Mouse (Mus musculus): Measurements from ENCODE around the gene Olfr301. TPM values are rescaled to one million over a fixed set of nuclear protein-coding genes. Genes with fewer than 3 reads are reported as not detected.

Olfr301 gene
- total RNA-seq (2017) = not detected in 2 replicates

GRCm38 (mm10) chr7:86403546-86403945 lies at the start of gene Olfr301:
Gene Olfr301 (plus strand): TSS chr7:86403846.
- ATAC-seq (ENCODE audit: extremely low read depth, insufficient number of reproducible peaks, low FRiP score, poor library complexity, severe bottlenecking) = no peak

DNA sequence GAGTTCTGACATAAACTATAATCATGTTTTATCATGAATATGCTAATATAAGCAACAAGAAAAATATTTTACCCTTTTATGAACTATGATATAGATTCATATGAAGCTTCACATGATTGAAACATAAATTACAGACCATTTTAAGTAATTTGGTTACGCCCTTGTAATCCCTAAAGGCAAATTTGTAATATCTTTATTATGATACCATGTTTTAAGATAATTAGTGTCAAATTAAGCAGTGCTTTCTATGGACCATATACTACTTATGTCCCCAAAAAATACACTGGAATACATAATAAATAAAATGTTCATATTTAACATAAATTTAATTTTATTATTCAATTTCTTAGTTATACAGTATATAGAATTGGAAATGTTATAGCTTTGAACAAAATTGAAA lies 36.8 kb upstream of the Olfr301 start, which contains the start of gene Olfr305:
Gene Olfr305 (minus strand): TSS at position 101 of the 400 bp plus-strand sequence.
- ATAC-seq (ENCODE audit: extremely low read depth, insufficient number of reproducible peaks, low FRiP score, poor library complexity, severe bottlenecking) = no peak

- ATAC-seq (ENCODE audit: extremely low read depth, insufficient number of reproducible peaks, low FRiP score, poor library complexity, severe bottlenecking) = no peak
Observed at GRCm38 (mm10) chr7:86385769-86386168, 17.9 kb upstream of the Olfr301 start.

DNA sequence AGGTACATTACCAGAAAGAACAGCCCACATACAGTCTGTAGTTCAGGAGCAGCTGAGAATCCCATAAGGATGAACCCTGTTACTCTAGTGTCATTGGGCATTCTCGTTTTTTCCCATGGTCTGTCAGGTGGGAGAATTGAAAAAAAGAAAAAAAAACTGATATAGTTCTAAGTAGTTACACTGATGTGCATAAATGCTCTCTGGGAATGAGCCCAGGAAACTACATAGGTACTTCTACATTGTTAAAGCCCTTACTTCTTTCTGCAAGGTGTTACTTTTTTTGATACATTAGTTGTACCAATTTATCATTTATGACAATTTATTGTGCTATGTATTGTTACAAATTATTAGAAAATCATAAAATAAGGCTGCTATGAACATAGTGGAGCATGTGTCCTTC lies 17.1 kb upstream of the Olfr301 start, which contains the start of gene Olfr304:
Gene Olfr304 (minus strand): TSS at position 101 of the 400 bp plus-strand sequence.
- ATAC-seq (ENCODE audit: extremely low read depth, insufficient number of reproducible peaks, low FRiP score, poor library complexity, severe bottlenecking) = no peak

GRCm38 (mm10) chr7:86397689-86398088 lies 6.0 kb upstream of the Olfr301 start, which contains the start of gene Olfr303:
Gene Olfr303 (minus strand): TSS chr7:86397789.
- no peak for ATAC-seq (ENCODE audit: extremely low read depth, insufficient number of reproducible peaks, low FRiP score, poor library complexity, severe bottlenecking)

DNA sequence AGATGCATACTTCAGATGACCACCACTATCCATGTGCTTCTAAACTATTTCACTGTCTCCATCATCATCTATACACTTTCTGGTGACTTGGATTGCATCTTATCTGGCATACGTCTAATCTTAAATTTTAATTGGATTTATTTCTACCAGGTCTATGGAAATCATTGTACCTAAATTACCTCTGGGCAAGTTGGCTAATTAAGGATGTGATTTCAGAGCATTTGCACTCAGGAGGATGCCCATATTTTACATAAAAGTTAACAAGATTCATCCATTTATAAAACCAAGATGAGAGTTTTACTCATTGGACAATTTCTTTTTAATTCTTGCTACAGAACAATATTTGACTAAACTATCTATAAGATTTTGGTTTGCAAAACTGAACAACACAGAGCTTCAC lies 56.0 kb downstream of the Olfr301 start, which contains the start of gene Olfr299:
Gene Olfr299 (plus strand): TSS at position 301 of the 400 bp plus-strand sequence.
- ATAC-seq (ENCODE audit: extremely low read depth, insufficient number of reproducible peaks, low FRiP score, poor library complexity, severe bottlenecking) = no peak

Other genes with a start within 250 kb of the Olfr301 start
- 0.12 TPM in 1 of 2 replicates, not detected in the other for gene Vmn2r75, start 232.1 kb upstream of the Olfr301 start, total RNA-seq (2017)
- gene Vmn2r76, start 157.5 kb upstream of the Olfr301 start, total RNA-seq (2017) = 0.12 TPM in 2 replicates
- gene Olfr310, start 126.7 kb upstream of the Olfr301 start, total RNA-seq (2017) = 0.47 TPM in 1 of 2 replicates, not detected in the other
- gene Olfr309, start 90.1 kb upstream of the Olfr301 start, total RNA-seq (2017) = not detected in 2 replicates
- gene Olfr308, start 78.2 kb upstream of the Olfr301 start, total RNA-seq (2017) = 0.23 TPM in 1 of 2 replicates, not detected in the other
- gene Olfr307, start 66.3 kb upstream of the Olfr301 start, total RNA-seq (2017) = not detected in 2 replicates
- not detected in 2 replicates for gene Olfr305, start 36.9 kb upstream of the Olfr301 start, total RNA-seq (2017)
- not detected in 2 replicates for gene Olfr304, start 17.2 kb upstream of the Olfr301 start, total RNA-seq (2017)
- gene Olfr303, start 6.1 kb upstream of the Olfr301 start, total RNA-seq (2017) = not detected in 2 replicates
- gene Olfr299, start 56.1 kb downstream of the Olfr301 start, total RNA-seq (2017) = not detected in 2 replicates
- gene Olfr298, start 88.6 kb downstream of the Olfr301 start, total RNA-seq (2017) = 0.25 TPM in 1 of 2 replicates, not detected in the other
- not detected in 2 replicates for gene Olfr297, start 116.1 kb downstream of the Olfr301 start, total RNA-seq (2017)
- 0.23 TPM in 1 of 2 replicates, not detected in the other for gene Olfr295, start 180.0 kb downstream of the Olfr301 start, total RNA-seq (2017)
- gene Olfr294, start 212.8 kb downstream of the Olfr301 start, total RNA-seq (2017) = not detected in 2 replicates
- gene Olfr293, start 245.2 kb downstream of the Olfr301 start, total RNA-seq (2017) = not detected in 2 replicates